Mouse (Mus musculus) liver, adult 2 months (tissue): Measurements from ENCODE around the gene Dock6.

Experiments used
- CTCF ChIP-seq: fragments of 200-500 bp; IDR thresholded peaks from 2 replicates; pipeline ENCODE4 v1.5.1; 2011; ENCODE audit warnings: low read depth, low read length, control low read depth
- POLR2A ChIP-seq: fragments of 200-500 bp; IDR thresholded peaks from 2 replicates; pipeline ENCODE4 v1.6.1; 2011; ENCODE audit warnings: low read length, control low read depth; ENCODE audit not compliant: insufficient read depth; ENCODE audit errors: extremely low read depth

- TF ChIP-seq POLR2A, result no peak
- TF ChIP-seq CTCF, result no peak
Measured at GRCm38 (mm10) chr9:21847425-21847824, 5.0 kb downstream of the Dock6 start.
